Mouse (Mus musculus) kidney, adult 2 months (tissue): ENCODE measurements around the gene Camsap3.

ENCODE experiments used
- CTCF ChIP-seq: fragments of 200-500 bp; conservative IDR thresholded peaks from 2 replicates; pipeline ENCODE4 v1.5.1; 2011; ENCODE audit warnings: low read depth, mild to moderate bottlenecking, control low read depth, low read length, moderate library complexity, mixed read lengths; ENCODE audit not compliant: insufficient read depth, insufficient read length
- POLR2A ChIP-seq: fragments of 200-500 bp; IDR thresholded peaks from one replicate; pipeline ENCODE4 v1.6.1; 2011; ENCODE audit warnings: low read depth, low read length, control low read depth

DNA sequence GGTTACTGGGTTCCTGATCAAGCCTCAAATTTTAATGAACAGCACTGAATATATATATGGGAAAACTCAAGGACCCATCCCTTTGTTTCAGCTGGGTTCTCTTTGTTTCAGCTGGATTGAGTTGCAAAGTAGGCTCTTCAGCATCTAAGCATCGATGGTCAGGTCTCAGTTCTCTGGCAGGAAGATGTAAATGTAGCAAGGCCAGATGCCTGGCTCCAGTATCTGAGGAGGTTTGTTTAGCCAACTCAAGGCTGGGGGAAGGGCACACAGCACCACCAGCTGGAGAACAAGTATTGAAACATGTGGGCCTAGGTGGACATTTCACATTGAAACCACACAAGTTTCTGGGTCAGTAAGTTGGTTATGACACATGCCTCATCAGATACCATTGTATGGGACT lies 34.9 kb upstream of the Camsap3 start:
- TF ChIP-seq CTCF, result no peak
- TF ChIP-seq POLR2A, result no peak
